Mouse (Mus musculus): ENCODE results near the gene Gnb3. TPM values are rescaled to one million over a fixed set of nuclear protein-coding genes. Genes with fewer than 3 reads are reported as not detected.

Gene Gnb3
- polyA plus RNA-seq, 1 experiment, result 4.0 TPM

GRCm38 (mm10) chr6:124883351-124883750, 43.3 kb upstream of the Gnb3 start:
- no peak for DNase-seq
- Histone ChIP-seq H3K27me3 (ENCODE audit: control insufficient read depth, insufficient read depth, low read length) (no peaks in the 10 kb centered on the region), H3K4me3 (ENCODE audit: control insufficient read depth, insufficient read depth, low read length) (no peak overlapping the region), H3K4me1 (replicated peaks; ENCODE audit: control insufficient read depth, insufficient read depth, low read length) (peaks cover 42% of the 10 kb centered on the region), H3K36me3 (ENCODE audit: control insufficient read depth, insufficient read depth, low read length) (peaks cover 28% of the 10 kb centered on the region), H3K27ac (ENCODE audit: control insufficient read depth, insufficient read depth, low read length) (no peak overlapping the region)
- TF ChIP-seq CTCF (IDR thresholded peaks at IDR 0.05; ENCODE audit: borderline replicate concordance, control insufficient read depth, extremely low read depth, insufficient read depth, low read length, poor library complexity), result no peak
- no peak for TF ChIP-seq POLR2A (IDR thresholded peaks at IDR 0.05; ENCODE audit: control insufficient read depth, extremely low read depth, insufficient read depth, low read length, poor library complexity)
- 94% methylated on average over 10 of the region's 10 CpGs for WGBS

GRCm38 (mm10) chr6:124881821-124882220, 41.7 kb upstream of the Gnb3 start:
- TF ChIP-seq CTCF (IDR thresholded peaks at IDR 0.05; ENCODE audit: borderline replicate concordance, control insufficient read depth, extremely low read depth, insufficient read depth, low read length, poor library complexity), result no peak
- no peak for TF ChIP-seq POLR2A (IDR thresholded peaks at IDR 0.05; ENCODE audit: control insufficient read depth, extremely low read depth, insufficient read depth, low read length, poor library complexity)
- Histone ChIP-seq H3K4me3 (ENCODE audit: control insufficient read depth, insufficient read depth, low read length) (peak overlapping the region; percentile 19), H3K4me1 (replicated peaks; ENCODE audit: control insufficient read depth, insufficient read depth, low read length) (peaks cover 41% of the 10 kb centered on the region), H3K27ac (ENCODE audit: control insufficient read depth, insufficient read depth, low read length) (peak overlapping the region; percentile 30; the same call in 1 of the 2 replicates), H3K36me3 (ENCODE audit: control insufficient read depth, insufficient read depth, low read length) (peaks cover 43% of the 10 kb centered on the region), H3K27me3 (ENCODE audit: control insufficient read depth, insufficient read depth, low read length) (no peaks in the 10 kb centered on the region)
- DNase-seq, result no peak
- 97% methylated on average over 9 of the region's 9 CpGs for WGBS

DNA sequence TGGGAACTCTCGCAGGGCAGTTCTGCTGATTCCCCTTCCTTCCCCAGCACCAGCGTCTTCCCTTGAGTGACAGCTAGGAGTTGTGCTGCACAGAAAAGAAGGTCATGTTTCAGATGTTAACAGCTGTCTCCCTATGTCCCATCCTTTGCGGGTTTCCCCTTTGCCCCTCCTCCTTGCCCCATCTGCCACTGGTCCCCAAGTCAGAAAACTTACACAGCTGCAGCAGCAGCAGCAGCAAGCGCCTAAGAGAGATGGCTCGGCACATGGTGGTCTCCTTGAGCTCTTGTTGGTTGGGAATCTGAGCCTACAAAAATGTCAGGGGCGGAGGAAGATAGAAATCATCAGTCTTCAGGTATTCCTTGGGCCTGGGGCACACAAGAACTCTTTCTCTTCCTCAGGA, 39.3 kb upstream of the Gnb3 start:
- Histone ChIP-seq H3K27me3 (ENCODE audit: control insufficient read depth, insufficient read depth, low read length) (no peaks in the 10 kb centered on the region), H3K4me3 (ENCODE audit: control insufficient read depth, insufficient read depth, low read length) (no peak overlapping the region), H3K36me3 (ENCODE audit: control insufficient read depth, insufficient read depth, low read length) (peaks cover 68% of the 10 kb centered on the region), H3K4me1 (replicated peaks; ENCODE audit: control insufficient read depth, insufficient read depth, low read length) (peaks cover 38% of the 10 kb centered on the region), H3K27ac (ENCODE audit: control insufficient read depth, insufficient read depth, low read length) (peak overlapping the region; percentile 71)
- TF ChIP-seq CTCF (IDR thresholded peaks at IDR 0.05; ENCODE audit: borderline replicate concordance, control insufficient read depth, extremely low read depth, insufficient read depth, low read length, poor library complexity), result no peak
- 0 out of 2 replicates have a peak, but pooled peaks have one; percentile 57 for TF ChIP-seq POLR2A (IDR thresholded peaks at IDR 0.05; ENCODE audit: control insufficient read depth, extremely low read depth, insufficient read depth, low read length, poor library complexity)
- WGBS, result 18% methylated on average over 6 of the region's 6 CpGs
- DNase-seq, result peak; percentile 76

DNA sequence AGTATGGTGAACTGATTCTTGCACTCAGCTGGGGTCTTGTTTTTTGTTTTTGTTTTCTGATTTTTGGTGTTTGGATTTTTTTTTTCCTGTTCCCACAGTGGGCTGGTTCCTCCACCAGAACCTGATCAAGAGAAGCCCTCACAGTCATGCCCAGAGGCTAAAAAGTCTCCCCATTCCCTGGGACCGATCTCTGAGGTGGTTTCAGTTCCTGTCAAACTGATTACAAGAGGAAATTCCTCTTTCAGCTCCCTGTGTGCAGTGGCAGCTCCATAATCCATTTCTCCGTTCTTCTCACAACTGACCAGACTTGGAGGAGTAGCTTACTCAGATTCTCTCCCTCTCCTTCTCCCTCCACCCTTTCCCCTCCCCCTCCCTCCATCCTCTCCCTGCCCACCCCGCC, 34.3 kb upstream of the Gnb3 start:
- TF ChIP-seq CTCF (IDR thresholded peaks at IDR 0.05; ENCODE audit: borderline replicate concordance, control insufficient read depth, extremely low read depth, insufficient read depth, low read length, poor library complexity), result no peak
- TF ChIP-seq POLR2A (IDR thresholded peaks at IDR 0.05; ENCODE audit: control insufficient read depth, extremely low read depth, insufficient read depth, low read length, poor library complexity), result no peak
- no peak for DNase-seq
- H3K27me3 ChIP-seq (ENCODE audit: control insufficient read depth, insufficient read depth, low read length), result no peaks in the 10 kb centered on the region
- 67% methylated on average over 3 of the region's 3 CpGs for WGBS
- peaks cover 99% of the 10 kb centered on the region for H3K36me3 ChIP-seq (ENCODE audit: control insufficient read depth, insufficient read depth, low read length)
- no peak overlapping the region for H3K27ac ChIP-seq (ENCODE audit: control insufficient read depth, insufficient read depth, low read length)
- H3K4me1 ChIP-seq (replicated peaks; ENCODE audit: control insufficient read depth, insufficient read depth, low read length), result peaks cover 22% of the 10 kb centered on the region
- no peak overlapping the region for H3K4me3 ChIP-seq (ENCODE audit: control insufficient read depth, insufficient read depth, low read length)

GRCm38 (mm10) chr6:124866560-124866959, 26.5 kb upstream of the Gnb3 start:
- Histone ChIP-seq H3K27ac (ENCODE audit: control insufficient read depth, insufficient read depth, low read length) (no peak overlapping the region), H3K36me3 (ENCODE audit: control insufficient read depth, insufficient read depth, low read length) (peaks cover 62% of the 10 kb centered on the region), H3K27me3 (ENCODE audit: control insufficient read depth, insufficient read depth, low read length) (no peaks in the 10 kb centered on the region), H3K4me1 (replicated peaks; ENCODE audit: control insufficient read depth, insufficient read depth, low read length) (peaks cover 40% of the 10 kb centered on the region), H3K4me3 (ENCODE audit: control insufficient read depth, insufficient read depth, low read length) (no peak overlapping the region)
- DNase-seq, result no peak
- TF ChIP-seq CTCF (IDR thresholded peaks at IDR 0.05; ENCODE audit: borderline replicate concordance, control insufficient read depth, extremely low read depth, insufficient read depth, low read length, poor library complexity), result no peak
- TF ChIP-seq POLR2A (IDR thresholded peaks at IDR 0.05; ENCODE audit: control insufficient read depth, extremely low read depth, insufficient read depth, low read length, poor library complexity), result no peak
- WGBS, result 88% methylated on average over 7 of the region's 7 CpGs

- DNase-seq, result no peak
- 93% methylated on average over 18 of the region's 18 CpGs for WGBS
Observed at GRCm38 (mm10) chr6:124865766-124866362, 25.8 kb upstream of the Gnb3 start.

More at GRCm38 (mm10) chr6:124865766-124866362, 25.8 kb upstream of the Gnb3 start:
- peaks cover 55% of the 10 kb centered on the region for H3K36me3 ChIP-seq (ENCODE audit: control insufficient read depth, insufficient read depth, low read length)
- H3K4me3 ChIP-seq (ENCODE audit: control insufficient read depth, insufficient read depth, low read length), result no peak overlapping the region
- TF ChIP-seq POLR2A (IDR thresholded peaks at IDR 0.05; ENCODE audit: control insufficient read depth, extremely low read depth, insufficient read depth, low read length, poor library complexity), result no peak
- H3K27me3 ChIP-seq (ENCODE audit: control insufficient read depth, insufficient read depth, low read length), result no peaks in the 10 kb centered on the region
- H3K27ac ChIP-seq (ENCODE audit: control insufficient read depth, insufficient read depth, low read length), result peak overlapping the region; percentile 13; the same call in 1 of the 2 replicates
- H3K4me1 ChIP-seq (replicated peaks; ENCODE audit: control insufficient read depth, insufficient read depth, low read length), result peaks cover 47% of the 10 kb centered on the region
